Mouse (Mus musculus) lung, postnatal 10 days (tissue): ENCODE data around the gene Gramd1a.

Experiments
- DNase-seq: peaks from one replicate; pipeline ENCODE4 v3.0.0; 2021

Gene Gramd1a

DNA sequence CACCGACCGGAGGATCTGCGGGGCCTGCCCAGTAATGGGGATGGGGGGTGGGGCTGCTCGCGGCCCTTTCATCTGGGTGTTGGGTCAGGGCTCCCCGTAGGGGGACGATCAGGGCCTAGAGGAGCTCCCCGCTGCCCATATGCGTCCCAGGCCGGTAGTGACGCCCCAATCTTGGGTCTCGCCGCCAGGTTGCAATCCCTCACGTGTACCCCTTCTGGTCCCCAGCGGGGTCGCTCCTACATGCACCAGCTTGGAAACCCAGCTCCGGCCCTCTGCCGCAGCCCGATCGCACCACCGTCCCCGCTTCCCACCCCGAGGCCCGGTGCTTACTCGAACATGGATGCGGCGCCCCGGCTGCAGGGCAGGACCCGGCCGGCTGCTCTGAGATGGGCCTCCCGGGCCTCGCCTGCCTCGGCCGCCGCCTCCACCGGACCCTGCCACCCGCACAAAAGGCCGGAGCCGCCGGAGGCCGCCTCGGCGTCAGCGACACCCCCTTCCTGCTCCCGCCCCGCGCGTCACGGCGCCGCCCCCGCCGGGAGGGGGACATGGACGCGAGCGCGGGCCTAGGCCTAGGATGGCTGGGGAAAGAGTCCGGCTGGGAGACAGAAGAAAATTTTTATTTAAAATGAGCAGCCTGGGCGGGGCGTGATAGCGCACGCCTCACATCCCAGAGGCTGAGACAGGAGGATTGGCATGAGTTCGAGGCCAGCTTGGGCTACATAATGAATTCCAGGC is 5.0 kb downstream of the Gramd1a start:
- peak; percentile 95 for DNase-seq

DNA sequence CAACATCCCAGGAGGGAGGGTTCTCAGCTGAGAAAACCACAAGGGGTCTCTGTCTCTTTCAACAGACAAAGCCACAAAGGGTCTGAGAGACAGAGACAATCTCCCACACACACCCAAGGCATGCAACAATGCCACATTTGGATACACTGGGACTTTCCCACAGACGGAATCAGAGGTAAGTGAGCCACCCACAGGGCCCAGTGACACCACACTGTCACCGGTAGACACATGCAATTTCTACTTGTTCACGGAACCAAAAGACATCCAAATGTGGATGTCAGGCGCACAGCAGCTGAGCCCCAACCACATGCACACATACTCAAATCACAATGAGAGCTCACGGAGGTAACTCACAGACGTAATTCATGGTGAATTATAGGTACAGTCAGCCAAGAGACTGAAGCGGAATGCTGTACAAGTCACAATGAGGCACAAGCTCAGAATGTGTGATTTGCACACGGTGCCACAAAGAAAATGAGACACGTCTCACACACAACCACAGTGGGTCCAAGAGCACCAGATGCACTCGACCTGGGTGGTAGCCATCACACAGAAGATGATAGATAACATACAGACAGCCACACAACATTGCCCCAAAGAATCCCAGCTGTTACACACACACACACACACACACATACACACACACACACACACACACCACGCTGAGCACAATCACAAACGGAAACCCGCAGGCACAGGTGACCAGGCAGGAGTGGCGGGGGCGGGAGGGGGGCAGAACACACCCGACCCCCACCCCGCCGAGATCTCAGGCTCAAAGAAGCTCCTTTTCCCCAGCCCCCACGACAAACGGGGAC is 5.7 kb downstream of the Gramd1a start:
- DNase-seq: no peak

DNA sequence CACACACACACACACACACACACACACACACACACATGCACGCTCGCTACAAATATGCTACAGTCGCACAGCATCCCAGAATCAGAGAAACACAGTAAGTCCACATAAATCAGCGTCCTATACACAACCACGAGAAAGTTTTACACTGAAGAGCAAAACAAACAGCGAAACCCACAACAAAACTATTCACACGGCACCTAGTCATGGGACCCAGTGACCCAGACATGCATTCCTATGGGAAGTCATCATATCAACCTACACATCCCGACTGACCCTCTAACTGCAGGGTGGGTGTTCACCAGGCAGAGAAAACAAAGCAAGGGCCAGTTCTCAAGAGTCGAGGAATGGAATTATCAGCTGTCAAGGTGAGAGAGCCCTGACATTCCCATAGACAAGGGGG is 6.4 kb downstream of the Gramd1a start:
- no peak for DNase-seq

DNA sequence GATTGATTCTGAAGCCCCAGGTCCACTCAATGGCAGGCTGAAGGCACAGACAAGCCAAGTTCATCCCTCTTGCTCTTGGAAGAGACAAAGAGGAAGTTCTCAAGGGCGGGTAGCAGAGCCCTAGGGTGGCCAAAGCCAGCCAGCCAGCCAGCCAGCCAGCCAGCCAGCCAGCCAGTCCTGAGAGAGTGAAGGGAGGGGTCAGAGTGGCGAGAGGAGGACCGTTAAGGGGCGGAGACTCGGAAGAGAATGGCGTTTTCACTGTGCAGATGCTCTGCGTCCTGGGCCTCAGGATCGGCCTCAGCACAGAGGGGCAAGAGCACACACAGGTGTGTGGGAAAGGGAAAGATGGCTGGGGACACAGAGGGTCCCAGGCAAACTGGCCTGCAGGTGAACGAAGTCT is 6.9 kb downstream of the Gramd1a start:
- peak; percentile 83 for DNase-seq

- no peak for DNase-seq
These were observed 7.6 kb downstream of the Gramd1a start for GRCm38 (mm10) chr7:31148086-31148485.

DNA sequence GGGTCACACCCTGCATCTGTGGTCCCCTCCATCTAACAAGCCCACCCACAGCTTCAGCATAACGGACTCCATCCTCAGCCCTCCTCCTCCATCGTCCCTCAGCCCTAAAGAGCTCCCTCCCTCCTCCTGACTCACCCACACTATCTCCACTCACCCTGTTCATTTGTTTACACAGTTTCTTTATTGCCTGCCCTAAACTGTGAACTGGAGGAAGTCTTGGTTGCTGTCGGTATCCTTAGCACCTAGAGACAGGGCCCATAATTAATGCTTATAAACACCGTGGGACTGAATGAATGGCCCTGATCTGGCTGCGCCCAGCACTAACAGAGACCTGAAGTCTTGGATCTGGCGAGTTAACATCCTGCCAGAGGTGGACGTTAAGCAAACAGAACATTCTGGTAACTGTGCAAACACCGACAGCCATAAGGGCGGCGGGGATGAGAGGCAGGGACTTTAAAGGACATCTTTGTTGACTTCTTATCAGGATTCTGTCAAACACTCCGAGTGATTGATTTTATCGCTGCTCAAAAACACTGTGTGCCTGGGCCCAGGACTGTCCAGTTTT is 10.0 kb downstream of the Gramd1a start:
- DNase-seq: peak; percentile 39

DNA sequence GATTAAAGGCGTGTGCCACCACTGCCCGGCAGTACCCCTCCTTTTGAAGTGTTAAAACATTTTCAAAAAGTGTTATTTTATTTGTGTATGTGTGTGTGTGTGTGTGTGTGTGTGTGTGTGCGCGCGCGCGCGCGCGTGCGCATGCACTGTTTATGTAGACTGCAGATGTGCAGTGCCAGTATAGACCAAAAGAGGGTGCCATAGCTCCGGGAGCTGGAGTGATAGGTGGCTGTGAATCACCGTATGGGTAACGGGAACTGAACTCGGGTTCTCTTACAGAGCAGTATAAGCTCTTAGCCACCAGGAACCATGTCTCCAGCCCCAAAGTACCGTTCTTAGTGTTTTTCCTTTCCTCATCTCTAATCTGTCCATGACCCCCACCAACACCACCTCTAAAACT is 10.8 kb downstream of the Gramd1a start:
- no peak for DNase-seq

DNA sequence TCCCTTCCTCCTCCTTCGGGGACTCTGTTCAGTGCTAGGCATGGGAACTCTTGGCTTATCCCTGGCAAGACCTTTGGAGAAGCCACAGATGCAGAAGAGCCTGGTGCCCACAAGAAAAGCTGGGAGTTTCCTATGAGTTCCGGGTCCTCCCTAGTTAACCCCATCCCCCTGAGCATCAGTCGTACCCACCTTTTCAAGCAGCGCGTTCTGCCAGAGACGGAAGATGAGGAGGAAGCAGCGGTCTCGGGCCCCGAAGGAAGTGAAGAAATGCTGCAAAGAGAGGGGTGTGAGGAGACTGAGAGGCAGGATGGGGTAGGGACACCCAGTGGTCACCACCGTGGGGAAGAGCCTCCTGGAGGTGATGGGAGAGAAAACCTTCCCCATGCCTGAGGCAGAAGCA is 14.8 kb downstream of the Gramd1a start:
- DNase-seq: no peak

GRCm38 (mm10) chr7:31140302-31140701 is 15.4 kb downstream of the Gramd1a start:
- DNase-seq: no peak

DNA sequence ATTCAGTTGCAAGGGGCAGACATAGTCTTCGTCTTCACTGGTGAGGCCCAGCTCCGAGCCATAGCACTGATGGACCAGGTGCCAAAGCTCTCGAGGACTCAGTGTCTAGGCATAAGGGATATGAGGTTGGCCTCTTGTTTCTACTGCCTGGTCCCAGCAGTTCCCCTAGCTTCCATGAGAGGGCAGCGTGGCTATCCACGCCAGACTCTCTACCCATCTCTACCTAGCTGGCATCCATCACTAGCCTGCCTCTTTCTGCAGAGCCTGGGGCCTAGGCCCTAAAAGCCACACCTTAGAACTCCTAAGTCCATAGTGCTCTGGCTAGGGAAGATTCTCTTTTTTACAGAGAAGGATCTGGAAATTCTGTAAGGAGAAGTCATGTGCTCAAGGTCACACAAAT is 15.9 kb downstream of the Gramd1a start:
- peak; percentile 73 for DNase-seq

DNA sequence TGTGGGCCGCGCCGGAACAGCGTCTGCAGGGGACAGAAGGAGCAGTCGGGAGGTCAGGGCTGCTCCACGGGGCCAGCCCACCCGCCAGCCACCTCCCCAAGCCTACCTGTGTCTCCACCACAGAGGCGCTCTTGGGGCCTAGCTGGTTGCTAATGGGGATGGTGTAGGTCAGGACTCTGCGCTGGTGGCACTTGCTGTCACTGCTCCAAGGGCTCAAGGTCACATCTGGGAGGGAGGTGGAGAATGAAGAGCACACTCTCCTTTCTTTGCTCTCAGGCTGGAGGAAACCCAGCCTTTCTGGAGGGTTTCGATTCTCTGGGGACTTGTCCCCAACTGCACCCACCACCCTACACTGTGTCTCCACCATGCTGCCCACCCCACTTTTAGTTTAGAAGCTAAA is 20.0 kb downstream of the Gramd1a start:
- DNase-seq: no peak

DNA sequence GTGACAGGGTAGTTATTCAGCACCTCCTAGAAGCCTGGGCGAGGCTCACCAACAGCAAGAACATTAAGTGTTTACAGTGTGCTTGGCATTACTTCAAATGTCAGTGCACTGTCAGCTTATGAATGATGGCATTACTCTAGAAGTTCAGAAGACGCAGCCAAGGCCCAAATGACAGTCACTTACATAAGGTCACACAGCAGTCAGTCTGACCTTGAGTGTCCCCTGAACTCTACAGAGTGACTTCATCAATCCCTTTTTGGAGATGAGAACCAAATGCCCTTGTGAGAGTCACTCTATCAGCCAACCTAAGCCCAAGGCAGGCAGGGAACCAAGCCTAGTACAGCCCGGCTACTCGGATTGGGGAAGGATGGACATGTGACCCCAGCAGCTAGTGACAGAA is 23.8 kb downstream of the Gramd1a start:
- no peak for DNase-seq

GRCm38 (mm10) chr7:31130841-31131240 is 24.9 kb downstream of the Gramd1a start:
- peak; percentile 72 for DNase-seq

GRCm38 (mm10) chr7:31130197-31130596 is 25.5 kb downstream of the Gramd1a start:
- no peak for DNase-seq

DNA sequence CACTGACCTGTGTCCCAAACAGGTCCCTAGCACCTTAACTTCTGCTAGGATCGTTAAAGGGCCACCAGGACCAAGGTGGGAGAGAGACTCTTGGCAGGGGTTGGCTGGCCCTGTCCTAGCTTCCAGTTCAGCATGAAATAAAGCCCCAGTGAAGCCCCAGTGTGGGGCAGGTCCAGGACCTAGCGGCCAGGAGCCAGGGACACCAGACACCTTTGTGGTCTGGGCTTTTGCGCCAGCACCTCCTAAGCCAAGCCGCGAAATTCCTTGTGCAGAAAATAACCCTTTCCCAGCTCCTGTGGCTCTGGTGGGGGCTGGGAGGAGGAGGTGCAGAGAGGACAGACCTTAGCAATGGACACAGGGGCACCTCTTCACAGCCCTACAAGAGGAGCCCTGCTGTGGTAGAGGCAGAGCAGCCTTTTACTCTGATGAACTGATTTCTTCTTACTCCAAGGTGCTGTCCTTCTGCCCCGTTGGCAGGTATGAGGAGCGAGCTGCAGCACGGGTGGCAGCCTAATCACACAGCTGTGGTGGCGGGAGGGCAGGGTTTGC is 27.5 kb downstream of the Gramd1a start:
- no peak for DNase-seq

DNA sequence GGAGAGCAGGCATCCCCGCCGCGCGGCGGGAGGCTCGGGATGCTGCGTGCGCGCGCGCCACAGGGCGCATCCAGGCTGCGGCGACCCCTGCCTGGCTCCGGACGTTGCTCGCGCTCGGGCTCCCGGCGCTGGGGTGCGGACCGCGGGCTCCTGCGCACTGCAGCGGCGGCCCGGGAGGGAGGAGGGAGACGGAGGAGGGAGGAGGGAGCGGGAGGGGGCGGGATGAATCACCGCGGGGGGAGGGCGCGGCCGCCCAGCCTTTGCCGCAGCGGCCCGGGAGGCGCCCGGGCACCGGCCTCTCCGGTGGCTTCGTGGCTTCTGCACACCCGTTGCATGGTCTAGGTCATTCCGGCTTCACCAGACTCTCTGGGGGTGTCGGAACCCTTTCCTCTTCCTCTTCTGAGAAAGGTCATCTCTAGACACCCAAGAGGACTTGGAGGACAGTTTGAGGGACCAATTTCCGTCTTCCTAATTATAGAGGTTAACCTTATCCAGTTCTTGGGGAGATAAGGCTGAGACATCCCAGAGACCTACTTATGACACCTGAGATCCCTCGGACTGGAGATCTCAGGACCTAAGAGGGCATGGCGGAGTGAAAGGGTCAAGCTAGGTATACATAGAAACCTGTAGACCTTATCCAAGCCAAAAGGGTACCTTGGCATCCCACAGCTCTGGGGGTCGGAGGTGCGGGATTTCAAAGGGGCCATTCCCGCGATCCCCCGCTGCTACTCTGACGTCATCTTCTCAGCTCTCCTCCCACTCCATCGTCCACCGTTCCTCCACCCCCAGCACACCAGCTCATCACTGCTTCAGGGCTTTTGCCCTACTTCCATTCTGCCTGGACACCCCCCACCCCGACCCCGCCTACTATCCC is 28.6 kb downstream of the Gramd1a start, which contains the start of gene Scn1b:
Gene Scn1b, minus strand, starts transcription at position 153 of the 874 bp plus-strand sequence.
- DNase-seq: peak; percentile 49

GRCm38 (mm10) chr7:31126211-31126751 is 29.4 kb downstream of the Gramd1a start:
- no peak for DNase-seq

DNA sequence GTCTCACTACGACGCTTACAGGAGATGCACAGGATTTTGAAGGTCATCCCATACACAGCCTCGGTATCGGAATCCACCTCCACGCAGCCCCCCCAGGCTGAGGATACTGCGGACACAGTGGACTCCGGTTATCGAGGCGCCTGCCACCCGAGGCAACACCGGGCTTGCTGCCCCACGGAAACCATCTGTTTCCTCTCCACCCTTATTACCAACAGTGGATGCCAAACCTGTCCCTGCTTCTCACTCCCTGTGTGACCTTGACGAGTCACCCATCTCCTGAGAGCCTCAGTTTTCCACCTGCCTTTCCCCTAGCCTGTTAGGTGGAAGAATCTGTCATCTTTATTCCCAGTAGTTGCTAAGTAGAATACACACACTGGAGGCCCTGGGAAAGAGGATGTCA is 30.6 kb downstream of the Gramd1a start:
- DNase-seq: no peak

GRCm38 (mm10) chr7:31124381-31124780 is 31.3 kb downstream of the Gramd1a start:
- DNase-seq: no peak

DNA sequence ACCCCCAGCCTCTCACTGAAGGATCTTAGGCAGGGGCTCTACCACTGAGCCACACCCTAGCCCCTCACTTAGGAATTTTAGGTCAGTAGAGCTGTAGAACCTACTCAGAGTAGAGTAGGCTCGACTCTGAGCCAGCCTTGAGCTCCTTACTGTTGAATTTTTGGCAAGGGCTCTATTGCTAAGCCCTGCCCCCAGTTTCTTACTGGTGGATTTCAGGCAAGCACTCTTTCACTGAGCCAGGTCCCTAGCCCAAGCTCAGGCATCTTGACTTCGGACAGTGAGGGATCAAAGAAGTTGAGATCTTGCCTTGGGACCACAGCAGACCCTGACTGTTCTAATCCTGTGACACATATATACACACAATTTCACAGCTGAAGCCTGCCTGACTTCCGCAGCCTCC is 32.0 kb downstream of the Gramd1a start:
- no peak for DNase-seq

- DNase-seq: no peak
These were observed 32.8 kb downstream of the Gramd1a start for GRCm38 (mm10) chr7:31122641-31123631.
